Mouse (Mus musculus) kidney, adult 8-10 months (tissue): Measurements from ENCODE around the gene Paf1.
A peak's percentile ranks its signal among the peaks of the same experiment; 100 is the strongest.

Source experiments
- DNase-seq, 2 experiments: peaks; one replicate each; pipeline ENCODE4 v3.0.0; 2022

The Paf1 gene

DNA sequence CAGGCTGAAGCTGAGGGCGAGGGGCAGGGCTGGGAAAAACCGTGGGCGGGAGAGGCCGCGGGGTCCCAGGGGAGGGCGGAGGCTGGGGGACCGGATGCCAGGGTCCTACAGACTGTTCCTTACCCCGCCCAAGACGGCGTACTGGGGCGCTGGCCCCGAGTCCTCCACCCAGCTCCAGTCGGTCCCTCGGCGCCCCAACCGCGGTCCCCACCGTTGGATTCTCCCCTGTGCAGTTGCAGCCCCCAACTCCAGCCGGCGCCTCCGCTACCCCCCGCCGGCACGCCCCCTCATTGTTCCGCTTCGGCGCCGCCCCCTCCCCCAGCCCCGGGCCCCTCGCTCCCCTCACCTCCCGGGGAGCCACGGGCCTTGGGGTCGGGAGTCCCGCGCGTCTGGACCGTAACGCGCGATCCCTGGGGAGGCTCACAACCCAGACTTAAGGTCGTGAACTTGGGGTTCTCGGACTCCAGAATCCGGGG lies 21.2 kb upstream of the Paf1 start:
- peak in 1 of 2 experiments; percentile 56 for DNase-seq

DNA sequence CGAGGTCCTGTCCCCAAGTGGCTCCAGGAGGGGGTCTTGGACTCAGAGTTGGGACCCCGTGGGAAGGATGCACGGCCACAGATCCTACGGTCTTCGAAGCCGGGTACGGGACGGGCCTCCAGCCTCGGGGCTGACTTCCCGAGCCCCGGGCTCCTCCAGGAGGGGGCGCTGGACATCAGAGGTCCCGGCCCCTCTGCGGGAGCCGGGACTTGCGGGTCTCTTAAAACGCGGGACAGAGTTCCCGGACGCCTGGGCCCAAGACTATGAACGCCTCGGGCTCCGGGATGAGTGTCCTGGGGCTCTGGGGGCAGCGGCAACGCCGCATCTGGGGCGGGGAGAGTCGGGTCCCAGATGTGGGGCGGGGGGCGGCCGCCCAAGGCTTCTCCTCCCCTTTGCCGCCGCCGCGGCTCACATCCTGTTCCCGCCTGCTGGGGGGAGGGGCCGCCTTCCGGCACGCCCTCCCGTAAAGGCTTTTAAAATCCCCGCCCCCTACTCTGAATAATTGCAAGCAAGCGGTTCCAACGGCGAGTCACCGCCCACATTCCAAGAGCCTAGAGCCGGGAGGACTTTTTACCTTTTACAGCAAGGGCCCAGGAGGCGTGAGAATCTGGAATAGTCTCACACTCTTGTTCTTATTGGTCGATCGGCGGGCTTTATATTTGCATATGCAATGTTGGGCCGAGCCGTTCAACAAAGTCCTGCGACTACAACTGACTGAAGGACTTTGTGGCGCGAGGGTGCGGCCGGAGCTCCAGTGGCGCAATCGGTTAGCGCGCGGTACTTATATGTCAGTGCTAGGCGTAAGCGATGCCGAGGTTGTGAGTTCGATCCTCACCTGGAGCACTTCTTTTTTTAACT lies 20.3 kb upstream of the Paf1 start, which contains the start of gene Plekhg2:
TSS of gene Plekhg2 (minus strand) at position 349 of the 858 bp plus-strand sequence.
- DNase-seq, result peak; percentile 100

DNA sequence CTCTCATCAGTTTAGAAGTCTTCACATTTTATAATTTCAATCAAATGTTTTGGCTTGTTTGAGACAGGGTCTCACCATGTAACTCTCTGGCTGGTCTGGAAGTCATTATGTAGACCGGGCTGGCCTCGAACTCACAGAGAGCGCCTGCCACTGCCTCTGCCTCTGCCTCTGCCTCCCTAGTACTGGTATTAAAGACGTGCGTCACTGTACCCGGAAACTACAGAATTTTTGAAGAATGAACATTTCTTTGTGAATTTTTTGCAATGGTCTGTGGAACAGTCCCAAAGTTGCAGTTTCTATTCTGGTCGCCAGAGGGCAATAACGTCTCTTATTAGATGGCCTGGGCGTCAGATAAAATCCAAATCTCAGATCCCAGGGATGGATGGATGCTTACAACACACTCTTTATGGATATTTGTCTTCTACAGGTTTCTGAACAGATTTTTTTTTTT lies 19.6 kb upstream of the Paf1 start:
- DNase-seq, result peak; percentile 84 to 88

DNA sequence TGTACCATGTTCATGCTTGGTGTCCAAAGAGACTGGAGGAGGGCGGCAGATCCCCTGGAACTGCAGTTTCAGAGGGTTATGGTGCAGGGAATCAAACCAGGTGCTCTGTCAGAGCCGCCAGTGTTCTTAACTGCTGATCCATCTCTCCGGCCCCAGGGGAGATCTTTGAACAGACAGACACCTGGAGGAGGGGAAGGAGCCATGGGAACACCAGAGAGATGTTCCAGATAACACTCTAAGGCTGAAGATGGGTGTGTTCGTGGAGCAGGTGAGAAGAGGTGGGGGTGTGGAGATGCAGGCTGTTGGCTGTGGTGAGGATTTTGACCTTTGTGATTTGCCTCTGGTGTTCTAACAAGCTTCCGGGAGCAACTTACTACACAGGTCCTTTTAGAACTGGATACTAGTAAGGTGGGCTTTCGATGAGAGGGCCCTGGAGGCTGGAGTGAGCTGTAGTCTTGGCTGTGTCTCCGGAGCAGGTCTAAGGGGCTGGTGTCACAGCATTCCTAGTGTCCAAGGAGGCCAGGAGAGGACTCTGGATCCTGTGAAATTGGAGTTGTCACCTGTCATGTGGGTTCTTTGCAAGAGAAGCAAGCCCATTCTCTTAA lies 18.8 kb upstream of the Paf1 start:
- no peak for DNase-seq

DNA sequence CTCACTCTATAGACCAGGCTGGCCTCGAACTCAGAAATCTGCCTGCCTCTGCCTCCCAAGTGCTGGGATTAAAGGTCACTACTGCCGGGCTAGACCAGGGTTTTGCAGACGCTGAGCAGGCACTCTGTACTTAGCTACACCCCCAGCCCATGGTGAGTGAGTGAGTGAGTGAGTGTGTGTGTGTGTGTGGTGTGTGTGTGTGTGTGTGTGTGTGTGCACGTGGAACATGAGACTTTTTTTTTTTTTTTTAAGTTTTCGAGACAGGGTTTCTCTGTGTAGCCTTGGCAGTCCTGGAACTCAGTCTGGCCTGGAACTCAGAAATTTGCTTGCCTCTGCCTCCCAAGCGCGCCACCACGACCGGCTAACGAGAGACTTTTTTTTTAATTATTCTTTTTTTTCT lies 18.1 kb upstream of the Paf1 start:
- DNase-seq, result no peak

DNA sequence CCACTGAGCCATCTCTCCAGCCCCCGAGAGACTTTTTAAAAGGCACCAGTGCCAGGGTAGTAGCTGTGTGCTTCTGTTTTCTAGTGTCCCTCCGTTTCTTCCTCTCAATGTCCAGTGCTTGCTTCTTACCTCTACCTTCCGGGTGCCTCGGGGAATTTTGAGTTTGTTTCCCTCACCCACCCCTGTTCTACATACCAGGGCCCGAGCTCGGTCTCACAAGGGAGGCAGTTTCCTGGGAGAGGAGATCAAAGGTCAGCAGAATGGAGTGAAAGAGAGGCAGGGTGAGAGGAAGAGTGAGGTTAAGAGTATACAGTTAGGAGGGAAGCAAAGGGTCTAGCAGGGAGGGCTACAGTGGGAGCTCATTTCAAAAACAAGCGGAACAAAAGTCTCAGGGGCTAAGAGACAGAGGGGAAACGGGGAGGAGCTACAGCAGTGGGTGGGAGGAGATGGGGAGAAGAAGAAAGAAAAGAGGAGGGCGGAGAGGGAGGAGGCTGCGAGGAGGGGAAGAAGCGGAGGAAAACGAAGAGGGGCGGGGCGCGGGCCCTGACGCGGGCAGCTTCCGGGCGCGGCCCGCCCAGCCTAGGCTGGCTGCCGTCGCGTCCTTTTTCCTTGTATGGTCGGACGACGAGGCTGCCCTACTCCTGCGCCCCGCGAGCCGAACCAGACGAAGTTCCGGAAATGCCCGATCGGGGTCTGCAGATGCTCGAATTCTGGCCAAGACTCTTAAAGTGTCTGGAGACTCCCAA lies 17.4 kb upstream of the Paf1 start:
- DNase-seq, result peak; percentile 91 to 92

DNA sequence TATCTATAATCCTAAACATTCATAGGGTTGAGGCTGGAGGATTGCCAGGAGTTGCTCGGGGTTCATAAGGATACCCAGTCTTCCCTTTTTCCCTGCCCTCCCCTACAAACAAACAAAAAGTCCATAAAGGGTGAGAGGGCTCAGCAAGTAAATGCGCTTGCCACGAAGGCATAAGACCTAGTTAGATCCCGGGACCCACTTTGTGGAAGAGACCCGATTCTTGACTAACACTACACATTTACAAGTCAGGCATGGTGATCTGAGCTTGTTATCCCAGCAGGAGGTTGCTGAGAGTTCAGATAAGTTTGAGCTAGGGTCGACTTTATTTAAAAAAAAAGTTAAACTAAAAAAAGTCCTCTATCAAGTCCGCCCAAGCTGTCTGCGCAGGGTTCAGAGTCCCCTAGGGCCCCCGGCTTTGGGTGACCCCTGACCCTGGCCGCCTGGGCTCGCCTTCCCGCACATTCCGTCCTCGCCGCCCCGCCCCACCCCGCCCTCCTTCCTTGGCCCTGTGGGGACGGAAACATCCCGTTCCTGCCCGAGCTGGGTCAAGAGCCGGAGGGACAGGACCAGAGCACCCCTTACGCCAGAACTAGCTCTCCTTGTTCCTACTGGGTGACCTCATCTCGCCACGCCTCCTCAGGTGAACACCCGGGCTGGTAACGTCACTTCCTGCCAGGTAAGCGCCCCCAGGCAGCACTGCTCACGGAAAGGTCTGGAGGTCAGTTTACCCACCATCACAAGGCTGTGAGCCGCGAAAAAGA lies 16.6 kb upstream of the Paf1 start:
- peak; percentile 94 for DNase-seq

DNA sequence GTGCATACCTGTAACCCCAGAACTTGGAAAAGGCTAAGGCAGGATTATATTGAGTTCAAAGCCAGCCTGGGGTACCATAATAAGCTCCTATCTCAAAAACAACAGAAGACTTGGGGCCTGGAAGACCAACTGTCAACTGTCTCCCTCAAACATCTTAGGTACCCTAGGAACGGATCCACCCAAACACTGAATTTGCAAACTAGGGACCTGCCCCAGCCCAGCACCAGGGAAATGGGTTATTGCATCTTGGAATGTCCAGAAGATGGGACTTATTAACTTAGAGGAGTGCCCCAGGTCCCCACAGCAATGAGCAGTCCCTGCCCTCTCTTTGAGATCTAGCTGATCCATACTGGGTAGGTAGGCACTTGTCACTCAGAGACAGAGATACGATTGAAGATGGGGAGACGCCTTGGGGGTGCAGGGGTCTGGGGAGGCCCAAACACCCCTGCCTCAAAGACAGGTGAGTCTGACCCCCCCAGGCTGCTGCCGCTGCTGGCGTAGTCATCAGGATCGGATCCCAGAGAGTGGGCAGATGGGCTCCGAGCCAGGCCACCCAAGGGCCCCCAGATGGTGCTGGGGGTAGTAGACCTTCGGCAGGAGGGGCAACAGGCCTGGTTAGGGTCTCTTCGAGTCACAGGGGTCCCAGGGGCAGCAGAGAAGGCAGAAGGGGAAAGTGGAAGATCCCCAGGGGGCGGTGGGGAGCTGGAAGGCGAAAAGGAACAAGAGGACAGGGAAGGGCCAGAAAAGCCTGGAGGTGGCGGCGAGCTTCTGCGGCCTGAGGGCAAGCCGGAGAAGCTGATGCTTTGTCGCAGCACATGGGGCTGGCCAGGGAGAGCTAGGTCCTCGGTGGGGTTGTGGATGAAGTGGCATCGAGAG lies 15.3 kb upstream of the Paf1 start:
- peak in 1 of 2 experiments; percentile 46 for DNase-seq

DNA sequence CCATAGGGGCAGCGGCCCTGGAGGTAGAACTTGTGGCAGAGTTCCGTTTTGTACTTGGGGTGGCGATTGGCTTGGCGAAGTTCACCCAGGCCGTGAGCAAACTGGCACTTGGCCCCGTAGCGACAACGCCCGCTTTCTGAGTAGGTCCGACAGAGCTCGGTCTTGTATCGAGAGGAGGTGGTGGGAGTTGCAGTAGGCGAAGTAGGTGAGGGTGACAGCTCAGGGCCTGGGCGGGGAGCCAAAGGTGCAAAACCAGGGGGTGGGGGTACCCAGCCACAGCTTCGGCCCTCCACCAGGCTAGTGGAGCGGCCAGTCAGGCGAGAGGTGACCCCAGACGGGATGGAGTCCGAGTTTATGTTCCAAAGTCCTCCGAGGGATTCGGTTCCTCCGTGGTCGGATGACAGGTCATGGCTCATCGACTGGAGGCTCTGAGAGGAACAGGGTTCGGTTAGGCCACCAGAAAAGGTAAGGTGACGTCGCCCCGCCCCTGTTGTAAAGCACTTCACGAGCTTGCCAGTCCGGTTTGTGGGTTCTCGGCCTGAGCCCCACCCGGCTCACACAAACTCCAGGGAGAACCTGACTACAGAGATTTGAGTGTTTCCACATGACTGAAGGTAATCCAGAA lies 14.6 kb upstream of the Paf1 start:
- peak; percentile 84 to 86 for DNase-seq

DNA sequence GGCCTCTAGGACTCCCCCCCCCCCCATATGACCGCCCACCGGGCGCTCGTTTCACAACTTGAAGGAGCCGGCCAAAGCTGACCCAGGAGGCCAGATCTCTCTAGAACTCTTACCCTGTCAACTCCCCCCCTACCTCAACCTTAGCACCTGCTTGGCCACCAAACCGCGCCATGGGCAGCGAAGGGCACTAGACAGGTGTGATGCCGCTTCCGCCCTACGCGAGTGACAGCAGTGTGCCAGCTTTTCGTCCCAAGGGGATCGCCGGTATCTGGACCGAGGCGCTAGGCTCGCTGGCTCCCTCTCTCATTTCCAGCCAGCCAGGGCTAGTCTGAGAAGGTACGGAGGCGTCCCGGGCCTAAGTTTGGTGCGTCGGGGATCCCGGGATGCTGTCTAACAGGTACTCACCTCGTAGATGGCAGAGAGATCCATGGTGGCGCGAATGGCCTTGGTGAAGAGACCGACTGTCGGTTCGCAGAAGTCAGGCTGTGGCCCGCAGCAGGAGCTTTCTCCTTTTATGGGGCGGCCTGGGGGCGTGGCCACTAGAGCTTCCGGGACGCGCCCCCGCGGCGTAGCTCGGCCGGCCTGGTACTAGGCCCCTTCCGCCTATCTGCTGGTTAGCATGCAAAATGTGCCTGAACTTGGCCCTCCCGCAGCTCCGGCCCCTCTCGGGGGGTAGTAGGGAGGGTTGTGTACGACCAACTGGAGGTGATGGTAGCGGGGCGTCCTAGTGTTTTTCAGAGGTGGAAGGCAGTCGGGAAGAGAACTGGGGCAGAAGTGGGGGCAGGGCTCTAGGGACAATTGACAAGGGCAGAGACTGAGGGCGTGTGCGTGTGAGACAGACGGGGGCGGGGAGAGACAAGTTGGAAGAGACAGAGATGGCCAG lies 13.7 kb upstream of the Paf1 start:
- DNase-seq, result peak; percentile 93 to 96

DNA sequence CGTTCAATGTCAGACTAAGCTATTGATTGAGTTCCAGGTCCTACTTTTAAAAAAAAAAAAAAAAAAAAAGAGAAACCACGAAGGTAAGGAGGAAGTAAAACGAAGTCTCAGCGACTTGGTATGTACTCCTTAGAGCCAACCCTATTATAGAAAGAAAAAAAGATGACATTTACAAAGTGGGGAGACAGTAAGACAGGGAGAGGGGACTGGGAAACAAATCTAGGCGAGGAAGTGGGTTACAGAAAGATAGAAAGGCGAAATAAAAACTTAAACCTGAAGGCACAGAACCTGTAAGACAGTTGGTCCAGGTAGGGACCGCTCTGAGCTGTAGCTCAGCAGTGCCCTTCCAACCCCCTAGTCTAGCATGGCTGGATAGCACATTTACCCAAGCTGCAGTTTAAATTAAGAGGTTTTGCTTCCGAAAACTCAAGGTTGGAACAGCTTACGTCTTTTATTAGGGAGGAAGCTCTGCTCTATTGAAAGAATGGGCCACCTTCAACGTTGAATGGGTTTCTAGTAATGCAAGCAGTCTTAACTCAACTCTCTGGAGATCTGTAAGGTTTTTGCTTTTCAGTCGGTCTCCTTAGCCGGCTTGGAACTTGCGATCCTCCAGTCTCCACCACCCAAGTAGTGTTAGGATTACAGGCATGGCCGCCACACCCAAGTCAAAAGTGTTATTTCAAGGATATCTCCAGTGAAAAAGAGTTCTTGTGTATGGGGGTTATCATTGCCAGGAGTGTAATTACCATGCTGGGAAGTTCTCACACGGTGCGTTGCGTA lies 12.3 kb upstream of the Paf1 start, which contains the start of gene Zfp36:
TSS of gene Zfp36 (minus strand) at position 17 of the 780 bp plus-strand sequence.
- no peak for DNase-seq

DNA sequence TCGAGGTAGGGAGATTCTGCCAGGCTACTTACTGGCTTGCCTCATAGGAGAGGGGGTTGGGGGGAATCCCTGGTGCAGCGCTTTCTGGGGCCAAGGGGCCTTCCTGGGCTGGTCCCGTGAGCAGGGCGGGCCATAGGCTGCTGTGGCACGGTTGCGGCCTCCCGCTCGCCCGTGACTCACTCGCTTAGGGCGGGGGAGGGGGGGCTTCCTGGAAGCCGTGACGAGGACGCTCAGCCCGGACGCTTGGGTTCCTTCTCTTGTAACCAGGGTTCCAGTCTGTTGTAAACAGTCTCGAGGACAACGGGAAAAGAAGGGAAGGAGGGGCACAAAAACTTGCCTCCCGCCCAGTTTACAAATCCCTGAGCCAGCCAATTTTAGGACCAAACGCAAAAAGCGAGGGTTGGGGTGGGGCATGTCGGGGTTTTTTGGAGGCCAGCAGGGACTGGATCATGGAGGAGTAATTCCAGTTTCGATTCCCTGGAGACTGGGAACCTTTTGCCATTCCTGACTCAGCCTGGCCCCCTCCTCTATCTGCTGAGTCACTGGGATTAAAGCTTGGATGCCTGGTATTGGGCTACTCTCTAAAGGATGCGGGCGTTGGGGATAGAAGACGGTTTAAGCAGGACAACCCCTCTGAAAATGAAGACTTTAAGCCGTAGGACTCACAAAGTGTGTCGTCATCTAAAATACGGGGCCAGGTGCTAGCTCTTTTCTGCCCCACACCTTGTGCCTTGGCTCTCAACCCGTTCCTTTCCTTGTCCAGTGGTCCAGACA lies 11.5 kb upstream of the Paf1 start:
- DNase-seq, result peak; percentile 68 to 73

DNA sequence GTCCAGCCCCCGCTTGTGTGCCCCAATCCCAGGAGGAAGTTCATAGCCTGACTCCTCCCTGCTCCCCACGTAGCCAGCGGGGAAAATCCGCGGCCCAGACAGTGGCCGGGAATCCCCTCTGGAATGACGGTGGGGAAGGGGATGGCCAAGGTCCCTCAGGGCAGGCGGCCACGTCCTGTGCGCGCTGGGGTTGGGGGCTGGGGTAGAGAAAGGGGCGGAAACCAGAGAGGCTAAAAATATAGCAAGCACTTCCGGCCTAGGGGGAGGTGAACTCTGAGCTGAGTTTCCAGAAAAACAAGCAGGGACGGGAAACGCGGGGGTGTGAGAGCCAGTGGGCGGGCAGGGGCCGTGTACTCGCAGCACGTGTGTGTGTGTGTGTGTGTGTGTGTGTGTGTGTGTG lies 10.8 kb upstream of the Paf1 start:
- DNase-seq, result peak; percentile 87 to 90

DNA sequence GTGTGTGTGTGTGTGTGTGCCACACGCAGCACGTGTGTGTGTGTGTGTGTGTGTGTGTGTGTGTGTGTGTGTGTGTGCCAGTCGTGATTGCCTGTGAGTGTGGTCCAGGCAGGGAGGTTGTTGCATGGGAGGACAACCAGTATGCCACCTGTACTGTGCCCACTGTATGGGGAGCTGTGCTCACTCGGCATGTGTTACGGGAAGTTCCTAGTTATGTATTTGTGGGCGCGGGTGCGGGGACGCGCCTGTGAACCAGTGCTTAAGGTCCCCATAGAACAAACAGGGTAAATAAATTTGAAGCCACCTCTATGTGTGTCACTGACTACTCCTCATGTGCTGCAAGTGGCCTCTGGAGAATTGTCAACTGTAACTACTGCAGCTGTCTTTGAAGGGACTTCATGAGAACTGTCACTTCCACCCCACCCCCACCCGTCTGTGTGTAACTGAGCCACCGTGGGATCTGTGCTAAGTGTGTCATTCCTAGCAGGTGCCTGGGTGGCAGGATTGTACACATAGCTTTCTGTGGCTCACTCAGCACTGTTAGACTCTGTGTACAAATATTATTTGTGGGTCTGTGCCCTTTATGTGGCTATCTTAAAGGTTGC lies 10.3 kb upstream of the Paf1 start:
- no peak for DNase-seq

DNA sequence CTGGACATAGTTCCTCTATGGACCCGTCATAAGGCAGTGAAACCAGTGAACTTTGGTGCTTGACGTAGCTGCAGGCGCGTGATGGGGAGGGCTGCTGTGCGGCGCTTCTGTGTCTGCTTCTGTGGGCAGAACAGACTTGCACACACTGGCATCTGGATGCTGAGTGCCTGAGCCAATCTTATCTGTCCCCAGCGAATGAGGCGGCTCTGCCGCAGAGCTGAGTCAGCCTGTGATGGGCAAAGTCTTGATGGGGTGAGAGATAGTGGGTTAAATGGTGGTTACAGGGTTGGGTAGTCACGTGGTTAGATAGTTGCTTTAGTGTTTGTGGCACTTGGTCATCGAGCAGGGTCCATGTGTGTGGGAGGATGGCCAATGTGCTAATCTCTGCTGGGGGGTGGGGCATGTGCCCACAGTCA lies 9.8 kb upstream of the Paf1 start:
- peak; percentile 74 to 77 for DNase-seq

DNA sequence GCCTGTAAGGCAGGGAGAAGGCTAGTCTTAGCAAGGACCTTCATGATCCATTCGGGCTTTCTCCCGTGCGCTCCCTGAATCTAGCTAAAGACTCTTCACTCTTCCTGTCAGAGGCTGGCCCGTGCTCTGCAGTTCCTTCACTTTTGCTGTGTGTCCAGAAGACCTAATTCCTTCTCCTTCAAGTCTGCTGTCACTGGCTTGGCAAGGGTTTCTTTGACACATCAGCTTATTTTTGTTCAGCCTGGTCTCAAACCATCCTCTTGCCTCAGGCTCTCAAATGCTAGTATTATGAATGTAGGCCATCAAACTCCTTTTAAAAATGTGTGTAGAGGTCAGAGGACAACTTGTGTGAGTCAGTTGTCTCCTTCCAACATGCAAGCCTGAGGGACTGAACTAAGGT lies 9.1 kb upstream of the Paf1 start:
- DNase-seq, result no peak

DNA sequence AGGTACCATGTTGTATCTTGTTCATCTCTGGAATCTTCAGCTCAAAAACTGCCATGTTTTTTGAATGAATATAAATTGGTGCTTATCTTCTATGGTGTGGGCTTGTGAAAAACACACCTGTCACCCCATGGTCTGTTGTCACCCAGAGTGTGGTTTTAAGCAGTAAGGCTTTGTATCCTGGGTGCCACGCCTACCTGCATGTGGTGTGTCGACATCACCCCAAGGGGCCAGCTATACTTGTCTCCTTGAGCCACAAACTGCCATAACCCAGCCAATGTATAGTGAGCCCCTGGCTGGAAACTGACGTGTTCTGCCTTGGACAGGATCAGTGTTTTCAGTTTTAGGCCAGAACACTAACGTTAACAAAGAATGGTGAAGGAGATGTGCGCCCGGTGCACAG lies 8.6 kb upstream of the Paf1 start:
- no peak for DNase-seq

DNA sequence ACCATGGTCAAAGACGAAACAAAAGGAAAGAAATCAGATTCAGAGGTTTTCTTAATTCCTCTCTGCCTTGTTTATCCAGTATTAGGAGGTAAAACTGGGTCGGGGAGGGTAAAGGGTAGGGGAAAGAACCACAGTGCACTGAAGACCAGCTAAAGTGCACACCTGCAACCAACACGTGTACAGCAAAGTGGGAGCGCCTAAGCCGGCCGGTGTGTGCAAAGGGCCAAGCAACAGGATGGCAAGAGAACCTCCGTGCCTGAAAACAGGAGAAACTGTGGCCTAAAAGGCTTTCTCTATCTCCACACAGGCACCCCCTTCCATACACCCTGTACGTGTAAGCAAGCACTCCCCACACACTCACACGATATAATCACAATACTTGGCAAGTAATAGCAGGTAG lies 7.6 kb upstream of the Paf1 start:
- DNase-seq, result no peak
